ENCODE assay signal across 19 mouse cellular contexts in genomic region chr17:25715627-25716026, GRCm38 (mm10). TPM values are rescaled to one million over a fixed set of nuclear protein-coding genes. Genes with fewer than 3 reads are reported as not detected.
"Had no signal": no experiment of that assay in that cellular context is flagged by ENCODE, and none has a peak within 500 bp of the region (broad histone marks: within the 10 kb centered on the region; RNA-seq: fewer than 3 reads in every experiment).

No protein-coding gene starts in this region.

- H3K4me3 ChIP-seq: limb, embryonic 12.5 days; limb, embryonic 15.5 days; lung, embryonic 15.5 days had no signal

- DNase-seq: kidney, adult 18-20 months; kidney, adult 9 months; kidney, postnatal 14 days; left cerebral cortex, postnatal 4 days; lung, postnatal 10 days; lung, postnatal 4 days; midbrain, embryonic 14.5 days; right cerebral cortex, postnatal 25 days; thymus, adult 18-20 months; thymus, postnatal 36 days had no signal

- H3K27ac ChIP-seq: limb, embryonic 12.5 days; limb, embryonic 15.5 days; lung, embryonic 15.5 days had no signal

- ATAC-seq: inflammation-experienced regulatory T-cells, adult 6 months; intestine, embryonic 16.5 days had no signal

- H3K9ac ChIP-seq: limb, embryonic 12.5 days; limb, embryonic 15.5 days; lung, embryonic 15.5 days had no signal

- H3K4me2 ChIP-seq: limb, embryonic 12.5 days; limb, embryonic 15.5 days; lung, embryonic 15.5 days had no signal

- H3K9me3 ChIP-seq: limb, embryonic 12.5 days; limb, embryonic 15.5 days; lung, embryonic 15.5 days had no signal

RNA-seq across cellular contexts. Expression of gene Gng13, which starts 1.3 kb away (rescaled TPM):
- polyA plus RNA-seq: inflammation-experienced regulatory T-cells, adult 6 months; liver, embryonic 16.5 days had no signal

RNA-seq across cellular contexts. Expression of gene Mslnl, which starts 20.2 kb away (rescaled TPM):
- polyA plus RNA-seq: inflammation-experienced regulatory T-cells, adult 6 months; kidney, embryonic 16.5 days; limb, embryonic 12.5 days; liver, embryonic 16.5 days; midbrain, embryonic 14.5 days; midbrain, postnatal 0 days; neural tube, embryonic 14.5 days had no signal

RNA-seq across cellular contexts. Expression of gene Msln, which starts 38.6 kb away (rescaled TPM):
- polyA plus RNA-seq: inflammation-experienced regulatory T-cells, adult 6 months; limb, embryonic 12.5 days; midbrain, embryonic 14.5 days; neural tube, embryonic 14.5 days had no signal
